Mouse (Mus musculus) liver, embryonic 14 days (tissue): ENCODE measurements around the gene Oosp2. TPM values are rescaled to one million over a fixed set of nuclear protein-coding genes. Genes with fewer than 3 reads are reported as not detected.

Experiments
- polyA plus RNA-seq: library from polyadenylated mRNA; depleted of rRNA; stranded (reverse); fragments of >200 nt; gene quantifications from 2 replicates; pipeline ENCODE4 v1.2.3, GENCODE M21; 2012; rRNA removed

Gene Oosp2
- polyA plus RNA-seq: 0.07 and 0.08 TPM in 2 replicates

GRCm38 (mm10) chr19:11660459-11660858, at the start of gene Oosp2:
TSS of gene Oosp2 (minus strand) at chr19:11660559.

GRCm38 (mm10) chr19:11696755-11697154, 36.4 kb upstream of the Oosp2 start, which contains the start of gene Oosp3:
TSS of gene Oosp3 (plus strand) at chr19:11697055.

GRCm38 (mm10) chr19:11690839-11691238, 30.5 kb upstream of the Oosp2 start, which contains the start of gene Oosp1:
TSS of gene Oosp1 (minus strand) at chr19:11691150.

DNA sequence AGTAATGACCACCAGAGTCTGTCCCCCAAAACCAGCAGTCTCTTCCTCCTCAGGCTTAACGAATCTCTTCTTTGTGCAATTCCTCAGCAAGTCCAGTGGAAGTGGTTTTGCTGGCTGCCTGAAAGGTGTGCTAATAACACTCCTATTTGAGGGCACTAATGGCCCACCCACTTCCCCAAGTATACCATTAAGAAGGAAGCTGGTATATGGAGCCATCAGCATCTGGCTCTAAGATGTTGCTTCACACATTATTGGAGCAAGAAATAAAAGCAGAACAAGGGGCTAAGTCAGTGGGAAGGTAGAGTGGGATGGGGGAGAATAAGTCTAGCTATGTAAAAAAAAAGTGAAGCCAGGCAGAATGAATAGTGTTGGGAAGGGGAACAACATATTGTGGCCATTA, 19.6 kb downstream of the Oosp2 start, which contains the start of gene Ms4a3:
Gene Ms4a3 (minus strand): TSS at position 120 of the 400 bp plus-strand sequence.

GRCm38 (mm10) chr19:11623551-11623950, 36.8 kb downstream of the Oosp2 start, which contains the start of gene Ms4a2:
TSS of gene Ms4a2 (minus strand) at chr19:11623719.

GRCm38 (mm10) chr19:11604603-11605002, 55.8 kb downstream of the Oosp2 start, which contains the start of gene Ms4a6d:
TSS of gene Ms4a6d (minus strand) at chr19:11604849.

Other genes with a start within 250 kb of the Oosp2 start
- gene Ms4a4b, start 217.0 kb downstream of the Oosp2 start, polyA plus RNA-seq: 0.23 TPM in 2 replicates
- 4.0 and 5.7 TPM in 2 replicates for gene Ms4a6c, start 191.2 kb downstream of the Oosp2 start, polyA plus RNA-seq
- 0.07 and 0.09 TPM in 2 replicates for gene Gm8369, start 174.6 kb downstream of the Oosp2 start, polyA plus RNA-seq
- 1.1 and 1.7 TPM in 2 replicates for gene Ms4a6b, start 144.0 kb downstream of the Oosp2 start, polyA plus RNA-seq
- 0.08 and 0.09 TPM in 2 replicates for gene Ms4a4d, start 123.8 kb downstream of the Oosp2 start, polyA plus RNA-seq
- gene Ms4a6d, start 55.7 kb downstream of the Oosp2 start, polyA plus RNA-seq: 2.1 and 2.8 TPM in 2 replicates
- 0.63 and 0.89 TPM in 2 replicates for gene Ms4a2, start 36.8 kb downstream of the Oosp2 start, polyA plus RNA-seq
- gene Ms4a3, start 19.7 kb downstream of the Oosp2 start, polyA plus RNA-seq: 11.5 and 18.1 TPM in 2 replicates
- 0.07 and 0.09 TPM in 2 replicates for gene Oosp1, start 30.6 kb upstream of the Oosp2 start, polyA plus RNA-seq
- gene Oosp3, start 36.5 kb upstream of the Oosp2 start, polyA plus RNA-seq: not detected in 2 replicates
- gene Gif, start 87.0 kb upstream of the Oosp2 start, polyA plus RNA-seq: 0.02 and 0.03 TPM in 2 replicates
- gene Mrpl16, start 109.8 kb upstream of the Oosp2 start, polyA plus RNA-seq: 30.4 and 31.5 TPM in 2 replicates
- gene Stx3, start 158.8 kb upstream of the Oosp2 start, polyA plus RNA-seq: 0.71 and 0.75 TPM in 2 replicates
- gene Olfr1417, start 178.7 kb upstream of the Oosp2 start, polyA plus RNA-seq: not detected in 2 replicates
- gene Olfr1418, start 200.5 kb upstream of the Oosp2 start, polyA plus RNA-seq: not detected in 2 replicates
- not detected in 2 replicates for gene Olfr1419, start 214.5 kb upstream of the Oosp2 start, polyA plus RNA-seq
- gene Olfr1420, start 226.0 kb upstream of the Oosp2 start, polyA plus RNA-seq: not detected in 2 replicates